Mouse (Mus musculus): ENCODE measurements around the gene Ak3. TPM values are rescaled to one million over a fixed set of nuclear protein-coding genes. Genes with fewer than 3 reads are reported as not detected.

Gene Ak3
- polyA plus RNA-seq, 1 experiment: 18.4 TPM

GRCm38 (mm10) chr19:29064451-29065102 is 16.8 kb upstream of the Ak3 start:
- no peak for DNase-seq (ENCODE audit: low read depth in 1 of 2, low spot score in 2 of 2)

DNA sequence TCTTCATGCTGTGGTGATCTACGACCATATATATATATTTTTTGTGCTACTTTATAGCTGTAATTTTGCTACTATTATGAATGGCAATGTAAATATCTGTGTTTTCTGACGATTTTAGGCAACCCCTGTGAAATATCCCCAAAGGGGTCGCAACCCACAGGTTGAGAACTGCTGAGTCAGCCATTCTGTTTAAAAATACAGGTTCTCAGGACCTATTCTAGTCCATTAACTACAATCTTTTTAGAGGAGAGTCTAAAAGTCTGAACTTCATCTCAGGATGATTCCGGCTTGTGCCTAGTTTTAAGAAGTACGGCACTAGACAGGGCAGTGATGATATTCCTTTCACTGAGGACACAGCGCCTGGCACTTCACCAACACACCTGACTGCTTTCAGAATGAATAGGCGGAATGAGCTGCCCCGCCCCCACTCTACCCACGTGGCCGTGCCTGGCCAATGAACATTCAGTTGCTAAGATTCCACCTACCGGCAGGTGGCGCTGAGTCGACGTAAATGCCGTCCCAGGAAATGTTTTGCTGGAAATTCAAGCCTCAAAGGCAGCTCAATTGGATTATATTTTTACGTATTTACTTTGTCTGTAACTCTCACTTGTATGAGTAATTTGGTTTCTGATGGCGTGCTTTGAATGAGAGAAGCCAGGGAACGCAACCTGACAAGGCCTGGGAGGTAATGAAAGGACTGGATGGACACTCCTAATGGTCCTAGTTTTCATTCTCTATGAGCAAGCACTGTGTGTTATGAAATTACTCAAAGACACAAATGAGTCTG is 16.0 kb upstream of the Ak3 start:
- DNase-seq (ENCODE audit: low read depth in 1 of 2, low spot score in 2 of 2): peak; percentile 80 to 87
- Histone ChIP-seq H3K27me3 (ENCODE audit: control insufficient read depth, insufficient read depth, low read length) (no peaks in the 10 kb centered on the region), H3K4me1 (ENCODE audit: control insufficient read depth, insufficient read depth, insufficient read length) (peaks cover 3% of the 10 kb centered on the region), H3K27ac (ENCODE audit: insufficient read depth, low read length) (no peak overlapping the region), H3K36me3 (ENCODE audit: control insufficient read depth, insufficient read depth, low read length) (no peaks in the 10 kb centered on the region), H3K4me3 (ENCODE audit: extremely low read depth, insufficient read depth, insufficient read length) (no peak overlapping the region)
- no peak for TF ChIP-seq POLR2A (IDR thresholded peaks at IDR 0.05; ENCODE audit: low read depth, low read length)
- TF ChIP-seq CTCF (IDR thresholded peaks at IDR 0.05; ENCODE audit: extremely low read depth, insufficient read depth, insufficient read length, insufficient replicate concordance): peak; percentile 93; the same call in 1 of the 2 replicates
- WGBS: 8% methylated on average over 18 of the region's 18 CpGs

More at GRCm38 (mm10) chr19:29064451-29065102, 16.8 kb upstream of the Ak3 start:
- Histone ChIP-seq H3K27me3 (ENCODE audit: control insufficient read depth, insufficient read depth, low read length) (no peaks in the 10 kb centered on the region), H3K4me3 (ENCODE audit: extremely low read depth, insufficient read depth, insufficient read length) (no peak overlapping the region; the same call in 1 of the 2 replicates), H3K4me1 (ENCODE audit: control insufficient read depth, insufficient read depth, insufficient read length) (peaks cover 3% of the 10 kb centered on the region), H3K27ac (ENCODE audit: insufficient read depth, low read length) (peak overlapping the region; percentile 63), H3K36me3 (ENCODE audit: control insufficient read depth, insufficient read depth, low read length) (no peaks in the 10 kb centered on the region)
- TF ChIP-seq CTCF (IDR thresholded peaks at IDR 0.05; ENCODE audit: extremely low read depth, insufficient read depth, insufficient read length, insufficient replicate concordance) (no peak), POLR2A (IDR thresholded peaks at IDR 0.05; ENCODE audit: low read depth, low read length) (no peak)
- WGBS: 19% methylated on average over 9 of the region's 9 CpGs

DNA sequence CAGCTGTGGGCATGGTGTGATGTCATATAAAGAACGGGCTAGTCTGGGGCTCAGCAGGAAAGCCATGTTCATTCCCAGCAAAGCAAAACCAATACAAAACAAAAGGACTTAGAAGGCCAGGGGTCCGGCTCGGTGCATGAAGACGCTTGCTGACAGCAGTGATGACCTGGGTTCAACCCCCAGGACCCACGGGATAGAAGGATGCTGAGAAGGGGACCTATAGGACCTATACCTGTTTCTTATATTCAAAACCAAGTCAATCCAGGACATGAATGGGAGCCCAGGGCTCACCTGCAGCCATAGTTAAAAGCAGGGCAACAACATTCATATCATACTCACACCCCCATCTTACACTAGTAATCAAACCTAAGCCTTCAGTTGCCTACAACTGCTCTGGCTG is 15.2 kb upstream of the Ak3 start:
- Histone ChIP-seq H3K4me1 (ENCODE audit: control insufficient read depth, insufficient read depth, insufficient read length) (peaks cover 3% of the 10 kb centered on the region), H3K36me3 (ENCODE audit: control insufficient read depth, insufficient read depth, low read length) (no peaks in the 10 kb centered on the region), H3K27me3 (ENCODE audit: control insufficient read depth, insufficient read depth, low read length) (no peaks in the 10 kb centered on the region), H3K4me3 (ENCODE audit: extremely low read depth, insufficient read depth, insufficient read length) (no peak overlapping the region), H3K27ac (ENCODE audit: insufficient read depth, low read length) (no peak overlapping the region)
- TF ChIP-seq CTCF (IDR thresholded peaks at IDR 0.05; ENCODE audit: extremely low read depth, insufficient read depth, insufficient read length, insufficient replicate concordance): no peak
- no peak for TF ChIP-seq POLR2A (IDR thresholded peaks at IDR 0.05; ENCODE audit: low read depth, low read length)
- WGBS: 93% methylated on average over 5 of the region's 5 CpGs
- no peak for DNase-seq (ENCODE audit: low read depth in 1 of 2, low spot score in 2 of 2)

GRCm38 (mm10) chr19:29060299-29060698 is 12.5 kb upstream of the Ak3 start:
- TF ChIP-seq POLR2A (IDR thresholded peaks at IDR 0.05; ENCODE audit: low read depth, low read length) (no peak), CTCF (IDR thresholded peaks at IDR 0.05; ENCODE audit: extremely low read depth, insufficient read depth, insufficient read length, insufficient replicate concordance) (no peak)
- Histone ChIP-seq H3K4me1 (ENCODE audit: control insufficient read depth, insufficient read depth, insufficient read length) (no peaks in the 10 kb centered on the region; the same call in 1 of the 2 replicates), H3K36me3 (ENCODE audit: control insufficient read depth, insufficient read depth, low read length) (no peaks in the 10 kb centered on the region), H3K27ac (ENCODE audit: insufficient read depth, low read length) (no peak overlapping the region), H3K4me3 (ENCODE audit: extremely low read depth, insufficient read depth, insufficient read length) (no peak overlapping the region), H3K27me3 (ENCODE audit: control insufficient read depth, insufficient read depth, low read length) (no peaks in the 10 kb centered on the region)
- WGBS: 90% methylated on average over 6 of the region's 6 CpGs
- DNase-seq (ENCODE audit: low read depth in 1 of 2, low spot score in 2 of 2): no peak

- no peaks in the 10 kb centered on the region for H3K27me3 ChIP-seq (ENCODE audit: control insufficient read depth, insufficient read depth, low read length)
These were observed 11.9 kb upstream of the Ak3 start for GRCm38 (mm10) chr19:29059688-29060087.

GRCm38 (mm10) chr19:29058741-29059140 is 11.0 kb upstream of the Ak3 start:
- Histone ChIP-seq H3K4me3 (ENCODE audit: extremely low read depth, insufficient read depth, insufficient read length) (no peak overlapping the region), H3K27me3 (ENCODE audit: control insufficient read depth, insufficient read depth, low read length) (no peaks in the 10 kb centered on the region), H3K27ac (ENCODE audit: insufficient read depth, low read length) (no peak overlapping the region), H3K4me1 (ENCODE audit: control insufficient read depth, insufficient read depth, insufficient read length) (no peaks in the 10 kb centered on the region), H3K36me3 (ENCODE audit: control insufficient read depth, insufficient read depth, low read length) (no peaks in the 10 kb centered on the region)
- 81% methylated on average over 5 of the region's 5 CpGs for WGBS
- no peak for TF ChIP-seq POLR2A (IDR thresholded peaks at IDR 0.05; ENCODE audit: low read depth, low read length)
- TF ChIP-seq CTCF (IDR thresholded peaks at IDR 0.05; ENCODE audit: extremely low read depth, insufficient read depth, insufficient read length, insufficient replicate concordance): no peak
- no peak for DNase-seq (ENCODE audit: low read depth in 1 of 2, low spot score in 2 of 2)

More at GRCm38 (mm10) chr19:29059688-29060087, 11.9 kb upstream of the Ak3 start:
- 84% methylated on average over 2 of the region's 2 CpGs for WGBS
- no peaks in the 10 kb centered on the region; the same call in 1 of the 2 replicates for H3K4me1 ChIP-seq (ENCODE audit: control insufficient read depth, insufficient read depth, insufficient read length)
- no peaks in the 10 kb centered on the region for H3K36me3 ChIP-seq (ENCODE audit: control insufficient read depth, insufficient read depth, low read length)
- no peak overlapping the region for H3K4me3 ChIP-seq (ENCODE audit: extremely low read depth, insufficient read depth, insufficient read length)
- no peak for DNase-seq (ENCODE audit: low read depth in 1 of 2, low spot score in 2 of 2)
- TF ChIP-seq POLR2A (IDR thresholded peaks at IDR 0.05; ENCODE audit: low read depth, low read length) (no peak), CTCF (IDR thresholded peaks at IDR 0.05; ENCODE audit: extremely low read depth, insufficient read depth, insufficient read length, insufficient replicate concordance) (no peak)
- no peak overlapping the region for H3K27ac ChIP-seq (ENCODE audit: insufficient read depth, low read length)
